Mouse (Mus musculus) kidney, adult 2 months (tissue): ENCODE measurements at regions not wholly inside any gene's neighbourhood (a gene's known extent, or its start where the extent isn't known, plus 50 kb on each side); places are given as distances from the start of the nearest gene placed in this dataset.

ENCODE experiments used
- CTCF ChIP-seq: fragments of 200-500 bp; conservative IDR thresholded peaks from 2 replicates; pipeline ENCODE4 v1.5.1; 2011; ENCODE audit warnings: low read depth, mild to moderate bottlenecking, control low read depth, low read length, moderate library complexity, mixed read lengths; ENCODE audit not compliant: insufficient read depth, insufficient read length
- POLR2A ChIP-seq: fragments of 200-500 bp; IDR thresholded peaks from one replicate; pipeline ENCODE4 v1.6.1; 2011; ENCODE audit warnings: low read depth, low read length, control low read depth

GRCm38 (mm10) chr8:28171456-28171855 is 724.0 kb downstream of the Poteg start:
- no peak for TF ChIP-seq CTCF
- no peak for TF ChIP-seq POLR2A
